Mouse (Mus musculus) liver, adult 2 months (tissue): Measurements from ENCODE around the gene Cdh23.

Source experiments
- CTCF ChIP-seq: fragments of 200-500 bp; IDR thresholded peaks from 2 replicates; pipeline ENCODE4 v1.5.1; 2011; ENCODE audit warnings: low read depth, low read length, control low read depth
- POLR2A ChIP-seq: fragments of 200-500 bp; IDR thresholded peaks from 2 replicates; pipeline ENCODE4 v1.6.1; 2011; ENCODE audit warnings: low read length, control low read depth; ENCODE audit not compliant: insufficient read depth; ENCODE audit errors: extremely low read depth

- TF ChIP-seq POLR2A (no peak), CTCF (no peak)
These were observed 197.8 kb downstream of the Cdh23 start for GRCm38 (mm10) chr10:60498538-60498937.
